Mouse (Mus musculus) right cerebral cortex, postnatal 36 days (tissue): ENCODE measurements at regions not wholly inside any gene's neighbourhood (a gene's known extent, or its start where the extent isn't known, plus 50 kb on each side); places are given as distances from the start of the nearest gene placed in this dataset.

Experiments
- DNase-seq, 2 experiments: peaks; one replicate each; pipeline ENCODE4 v3.0.0; 2022; ENCODE audit warnings: low spot score in 2 of 2, mixed read lengths in 1 of 2

DNA sequence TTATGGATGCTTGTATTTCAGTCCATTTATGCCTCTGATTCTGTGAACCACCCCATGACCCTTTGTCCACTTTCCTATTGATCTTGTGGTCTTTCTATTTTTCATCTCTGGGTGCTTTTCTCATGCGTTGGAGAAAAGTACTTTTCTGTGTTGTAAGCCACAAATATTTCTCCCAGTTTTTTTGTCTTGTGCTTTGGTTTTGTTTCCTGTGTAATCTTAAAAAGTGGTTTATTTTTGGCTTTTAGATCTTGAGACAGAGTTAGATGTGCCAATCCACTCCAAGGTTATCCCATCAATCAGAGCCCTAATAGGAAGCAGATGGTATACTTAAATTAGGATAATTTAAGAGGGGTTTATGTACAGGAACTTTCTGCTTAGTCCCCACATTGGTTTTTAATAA, 50.0 kb upstream of the Slc22a23 start:
- no peak for DNase-seq
